Mouse (Mus musculus) mesoderm, embryonic 11.5 days (tissue): ENCODE data around the gene Ssh2.

Source experiments
- DNase-seq: peaks from one replicate; pipeline ENCODE4 v3.0.0-alpha.2; 2012; ENCODE audit warnings: low read depth, low spot score

The Ssh2 gene

GRCm38 (mm10) chr11:77406329-77406728 lies 190.2 kb downstream of the Ssh2 start:
- DNase-seq = no peak

GRCm38 (mm10) chr11:77409879-77410278 lies 193.8 kb downstream of the Ssh2 start:
- peak; percentile 6 for DNase-seq

GRCm38 (mm10) chr11:77411284-77411683 lies 195.2 kb downstream of the Ssh2 start:
- DNase-seq = no peak

- DNase-seq = no peak
Measured at GRCm38 (mm10) chr11:77414141-77414839, 198.2 kb downstream of the Ssh2 start.

GRCm38 (mm10) chr11:77416212-77417000 lies 200.3 kb downstream of the Ssh2 start:
- peak; percentile 11 for DNase-seq

- DNase-seq = no peak
Measured at GRCm38 (mm10) chr11:77418021-77418420, 201.9 kb downstream of the Ssh2 start.

GRCm38 (mm10) chr11:77423175-77423859 lies 207.2 kb downstream of the Ssh2 start:
- DNase-seq = no peak

GRCm38 (mm10) chr11:77428446-77428845 lies 212.4 kb downstream of the Ssh2 start:
- DNase-seq = no peak

- DNase-seq = no peak
Measured at GRCm38 (mm10) chr11:77437026-77437425, 220.9 kb downstream of the Ssh2 start.

- no peak for DNase-seq
Measured at GRCm38 (mm10) chr11:77440081-77440480, 224.0 kb downstream of the Ssh2 start.

- DNase-seq = no peak
Measured at GRCm38 (mm10) chr11:77441020-77441419, 224.9 kb downstream of the Ssh2 start.

GRCm38 (mm10) chr11:77442186-77443170 lies 226.4 kb downstream of the Ssh2 start:
- DNase-seq = no peak

GRCm38 (mm10) chr11:77444939-77445338 lies 228.9 kb downstream of the Ssh2 start:
- DNase-seq = no peak

- DNase-seq = peak; percentile 41
Measured at GRCm38 (mm10) chr11:77446628-77447041, 230.5 kb downstream of the Ssh2 start.

GRCm38 (mm10) chr11:77449224-77449623 lies 233.1 kb downstream of the Ssh2 start:
- no peak for DNase-seq

- no peak for DNase-seq
Measured at GRCm38 (mm10) chr11:77451670-77452069, 235.6 kb downstream of the Ssh2 start.

GRCm38 (mm10) chr11:77453388-77453787 lies 237.3 kb downstream of the Ssh2 start:
- no peak for DNase-seq

GRCm38 (mm10) chr11:77455770-77456510 lies 239.9 kb downstream of the Ssh2 start:
- no peak for DNase-seq

- no peak for DNase-seq
Measured at GRCm38 (mm10) chr11:77456866-77457265, 240.8 kb downstream of the Ssh2 start.

- no peak for DNase-seq
Measured at GRCm38 (mm10) chr11:77461856-77462255, 245.8 kb downstream of the Ssh2 start.
